Mouse (Mus musculus): Measurements from ENCODE around the gene Hyal2. TPM values are rescaled to one million over a fixed set of nuclear protein-coding genes. Genes with fewer than 3 reads are reported as not detected.

The Hyal2 gene
- total RNA-seq, 2 experiments from 2014 or later, result 8.3 to 23.6 TPM

Other genes starting within 250 kb of the Hyal2 start
- gene Hemk1, start 229.6 kb upstream of the Hyal2 start, total RNA-seq (2014; fragmentation: Nextera tagmentation), result 5.8 and 18.8 TPM in 2 replicates
- gene Hemk1, start 229.6 kb upstream of the Hyal2 start, total RNA-seq (2017), result 4.9 and 9.0 TPM in 2 replicates
- not detected in 2 replicates for gene 6430571L13Rik, start 227.3 kb upstream of the Hyal2 start, total RNA-seq (2014; fragmentation: Nextera tagmentation)
- gene 6430571L13Rik, start 227.3 kb upstream of the Hyal2 start, total RNA-seq (2017), result 0.47 TPM in 1 of 2 replicates, not detected in the other
- gene Cacna2d2, start 168.3 kb upstream of the Hyal2 start, total RNA-seq (2014; fragmentation: Nextera tagmentation), result 0.10 TPM in 1 of 2 replicates, not detected in the other
- not detected in 2 replicates for gene Cacna2d2, start 168.3 kb upstream of the Hyal2 start, total RNA-seq (2017)
- 15.0 and 18.4 TPM in 2 replicates for gene Tmem115, start 34.0 kb upstream of the Hyal2 start, total RNA-seq (2014; fragmentation: Nextera tagmentation)
- gene Tmem115, start 34.0 kb upstream of the Hyal2 start, total RNA-seq (2017), result 13.3 and 15.7 TPM in 2 replicates
- gene Cyb561d2, start 25.8 kb upstream of the Hyal2 start, total RNA-seq (2014; fragmentation: Nextera tagmentation), result 5.3 and 16.6 TPM in 2 replicates
- 14.5 and 15.0 TPM in 2 replicates for gene Cyb561d2, start 25.8 kb upstream of the Hyal2 start, total RNA-seq (2017)
- gene Nprl2, start 25.7 kb upstream of the Hyal2 start, total RNA-seq (2014; fragmentation: Nextera tagmentation), result 14.8 and 19.1 TPM in 2 replicates
- 7.5 and 8.7 TPM in 2 replicates for gene Nprl2, start 25.7 kb upstream of the Hyal2 start, total RNA-seq (2017)
- gene Zmynd10, start 20.6 kb upstream of the Hyal2 start, total RNA-seq (2014; fragmentation: Nextera tagmentation), result not detected in 2 replicates
- gene Zmynd10, start 20.6 kb upstream of the Hyal2 start, total RNA-seq (2017), result not detected in 2 replicates
- 24.6 and 29.3 TPM in 2 replicates for gene Rassf1, start 16.4 kb upstream of the Hyal2 start, total RNA-seq (2014; fragmentation: Nextera tagmentation)
- 32.8 and 40.3 TPM in 2 replicates for gene Rassf1, start 16.4 kb upstream of the Hyal2 start, total RNA-seq (2017)
- 27.2 and 33.6 TPM in 2 replicates for gene Tusc2, start 4.7 kb upstream of the Hyal2 start, total RNA-seq (2014; fragmentation: Nextera tagmentation)
- gene Tusc2, start 4.7 kb upstream of the Hyal2 start, total RNA-seq (2017), result 15.6 and 26.1 TPM in 2 replicates
- 1.1 and 5.9 TPM in 2 replicates for gene Hyal1, start 9.0 kb downstream of the Hyal2 start, total RNA-seq (2014; fragmentation: Nextera tagmentation)
- gene Hyal1, start 9.0 kb downstream of the Hyal2 start, total RNA-seq (2017), result 1.1 and 4.3 TPM in 2 replicates
- 46.2 and 49.0 TPM in 2 replicates for gene Naa80, start 10.9 kb downstream of the Hyal2 start, total RNA-seq (2014; fragmentation: Nextera tagmentation)
- gene Naa80, start 10.9 kb downstream of the Hyal2 start, total RNA-seq (2017), result 15.8 and 25.8 TPM in 2 replicates
- gene Hyal3, start 12.9 kb downstream of the Hyal2 start, total RNA-seq (2014; fragmentation: Nextera tagmentation), result 5.1 and 9.4 TPM in 2 replicates
- 0.61 and 3.3 TPM in 2 replicates for gene Hyal3, start 12.9 kb downstream of the Hyal2 start, total RNA-seq (2017)
- 226 and 251 TPM in 2 replicates for gene Ifrd2, start 19.7 kb downstream of the Hyal2 start, total RNA-seq (2014; fragmentation: Nextera tagmentation)
- 103 and 192 TPM in 2 replicates for gene Ifrd2, start 19.7 kb downstream of the Hyal2 start, total RNA-seq (2017)
- gene Sema3b, start 41.3 kb downstream of the Hyal2 start, total RNA-seq (2014; fragmentation: Nextera tagmentation), result 0.50 TPM in 1 of 2 replicates, not detected in the other
- gene Sema3b, start 41.3 kb downstream of the Hyal2 start, total RNA-seq (2017), result not detected in 2 replicates
- 204 and 225 TPM in 2 replicates for gene Gnai2, start 67.4 kb downstream of the Hyal2 start, total RNA-seq (2014; fragmentation: Nextera tagmentation)
- gene Gnai2, start 67.4 kb downstream of the Hyal2 start, total RNA-seq (2017), result 215 and 228 TPM in 2 replicates
- gene Slc38a3, start 101.6 kb downstream of the Hyal2 start, total RNA-seq (2014; fragmentation: Nextera tagmentation), result not detected in 2 replicates
- not detected in 2 replicates for gene Slc38a3, start 101.6 kb downstream of the Hyal2 start, total RNA-seq (2017)
- not detected in 2 replicates for gene Gnat1, start 111.8 kb downstream of the Hyal2 start, total RNA-seq (2014; fragmentation: Nextera tagmentation)
- 5.3 TPM in 1 of 2 replicates, not detected in the other for gene Gnat1, start 111.8 kb downstream of the Hyal2 start, total RNA-seq (2017)
- 0.94 TPM in 1 of 2 replicates, not detected in the other for gene Sema3f, start 142.5 kb downstream of the Hyal2 start, total RNA-seq (2014; fragmentation: Nextera tagmentation)
- not detected in 2 replicates for gene Sema3f, start 142.5 kb downstream of the Hyal2 start, total RNA-seq (2017)
- gene Rbm5, start 203.1 kb downstream of the Hyal2 start, total RNA-seq (2014; fragmentation: Nextera tagmentation), result 172 and 186 TPM in 2 replicates
- gene Rbm5, start 203.1 kb downstream of the Hyal2 start, total RNA-seq (2017), result 236 and 244 TPM in 2 replicates

Measured in megakaryocyte-erythroid progenitor cell, adult 5-6 weeks (primary cell).